Mouse (Mus musculus): ENCODE results near the gene Ccdc116. TPM values are rescaled to one million over a fixed set of nuclear protein-coding genes. Genes with fewer than 3 reads are reported as not detected.
A peak's percentile ranks its signal among the peaks of the same experiment; 100 is the strongest.

Ccdc116 gene
- 7.1 and 17.2 TPM in 2 replicates for polyA plus RNA-seq (2012; rRNA removed)

DNA sequence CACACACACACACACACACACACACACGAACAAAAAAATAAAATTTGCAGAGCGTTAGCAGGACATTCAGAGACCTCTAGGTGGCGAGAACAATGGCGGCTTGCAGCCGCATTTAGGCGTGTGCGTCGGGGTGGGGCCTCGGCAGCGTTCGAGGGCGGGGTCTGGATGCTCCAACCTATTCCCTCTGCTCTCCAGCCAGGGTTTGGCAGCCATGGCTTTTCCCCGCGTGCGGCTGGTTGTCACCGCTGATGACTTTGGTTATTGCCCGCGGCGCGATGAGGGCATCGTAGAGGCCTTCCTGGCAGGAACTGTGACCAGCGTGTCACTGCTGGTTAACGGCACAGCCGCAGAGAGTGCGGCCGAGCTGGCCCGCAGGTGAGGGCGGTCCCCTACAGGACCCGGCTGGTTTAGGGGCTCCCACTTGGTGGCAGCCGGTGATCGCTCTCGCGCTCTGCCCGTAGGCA lies at the start of gene Ccdc116:
Gene Ccdc116 (minus strand): TSS at position 458 of the 464 bp plus-strand sequence.
- peak within 1 kb of the TSS; percentile 77 for H3K4me3 ChIP-seq (ENCODE audit: low read depth, low read length)
- TF ChIP-seq CTCF (IDR thresholded peaks at IDR 0.05; ENCODE audit: extremely low read depth, insufficient read length, insufficient replicate concordance, low read depth, low read length), result peak; percentile 56; the same call in 1 of the 2 replicates
- TF ChIP-seq POLR2A (IDR thresholded peaks at IDR 0.05; ENCODE audit: low read depth, low read length), result no peak; the same call in 1 of the 2 replicates
- H3K27ac ChIP-seq (ENCODE audit: insufficient read depth, low read depth, low read length), result peak within 1 kb of the TSS; percentile 44
- no peaks in the 10 kb centered on the region for H3K36me3 ChIP-seq (ENCODE audit: control insufficient read depth, insufficient read depth, low read length)
- no peaks in the 10 kb centered on the region for H3K27me3 ChIP-seq (ENCODE audit: control insufficient read depth, insufficient read depth, low read length)
- peaks cover 23% of the 10 kb centered on the region for H3K4me1 ChIP-seq (ENCODE audit: control insufficient read depth, insufficient read depth, insufficient read length, low read length)
- under 1% methylated on average over 34 of the region's 34 CpGs for WGBS

DNA sequence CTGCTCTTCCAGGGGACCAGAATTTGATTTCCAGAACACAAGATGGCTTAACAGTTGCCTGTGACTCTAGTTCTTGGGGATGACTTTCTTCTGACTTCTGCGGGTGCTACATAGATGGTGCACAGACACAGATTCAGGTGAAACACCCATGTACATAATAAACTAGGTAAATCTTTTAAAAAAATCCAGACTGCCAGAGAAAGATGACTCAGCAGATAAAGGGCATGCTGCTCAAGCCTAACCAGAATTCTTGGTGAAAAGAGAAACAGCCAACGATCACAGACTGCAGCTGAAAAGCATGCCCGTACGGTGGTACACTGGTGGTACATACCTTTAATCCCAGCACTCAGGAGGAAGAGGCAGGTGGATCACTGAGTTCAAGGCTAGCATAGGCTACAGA lies 46.8 kb upstream of the Ccdc116 start:
- Histone ChIP-seq H3K36me3 (ENCODE audit: control insufficient read depth, insufficient read depth, low read length) (peaks cover 4% of the 10 kb centered on the region), H3K4me1 (ENCODE audit: control insufficient read depth, insufficient read depth, insufficient read length, low read length) (peaks cover 2% of the 10 kb centered on the region; the same call in 1 of the 2 replicates), H3K27me3 (ENCODE audit: control insufficient read depth, insufficient read depth, low read length) (no peaks in the 10 kb centered on the region), H3K4me3 (ENCODE audit: low read depth, low read length) (no peak overlapping the region), H3K27ac (ENCODE audit: insufficient read depth, low read depth, low read length) (no peak overlapping the region)
- 80% methylated on average over 4 of the region's 4 CpGs for WGBS
- TF ChIP-seq CTCF (IDR thresholded peaks at IDR 0.05; ENCODE audit: extremely low read depth, insufficient read length, insufficient replicate concordance, low read depth, low read length) (no peak), POLR2A (IDR thresholded peaks at IDR 0.05; ENCODE audit: low read depth, low read length) (no peak)

GRCm38 (mm10) chr16:17185475-17185874 lies 38.4 kb upstream of the Ccdc116 start:
- peaks cover 3% of the 10 kb centered on the region for H3K36me3 ChIP-seq (ENCODE audit: control insufficient read depth, insufficient read depth, low read length)
- no peak overlapping the region for H3K27ac ChIP-seq (ENCODE audit: insufficient read depth, low read depth, low read length)
- no peak overlapping the region for H3K4me3 ChIP-seq (ENCODE audit: low read depth, low read length)
- H3K27me3 ChIP-seq (ENCODE audit: control insufficient read depth, insufficient read depth, low read length), result no peaks in the 10 kb centered on the region
- peaks cover 7% of the 10 kb centered on the region; the same call in 1 of the 2 replicates for H3K4me1 ChIP-seq (ENCODE audit: control insufficient read depth, insufficient read depth, insufficient read length, low read length)
- TF ChIP-seq CTCF (IDR thresholded peaks at IDR 0.05; ENCODE audit: extremely low read depth, insufficient read length, insufficient replicate concordance, low read depth, low read length), result no peak
- no peak for TF ChIP-seq POLR2A (IDR thresholded peaks at IDR 0.05; ENCODE audit: low read depth, low read length)

- Histone ChIP-seq H3K27ac (ENCODE audit: insufficient read depth, low read depth, low read length) (no peak overlapping the region), H3K36me3 (ENCODE audit: control insufficient read depth, insufficient read depth, low read length) (peaks cover 3% of the 10 kb centered on the region), H3K4me1 (ENCODE audit: control insufficient read depth, insufficient read depth, insufficient read length, low read length) (peaks cover 7% of the 10 kb centered on the region; the same call in 1 of the 2 replicates), H3K27me3 (ENCODE audit: control insufficient read depth, insufficient read depth, low read length) (no peaks in the 10 kb centered on the region), H3K4me3 (ENCODE audit: low read depth, low read length) (no peak overlapping the region)
- 69% methylated on average over 3 of the region's 3 CpGs for WGBS
- TF ChIP-seq CTCF (IDR thresholded peaks at IDR 0.05; ENCODE audit: extremely low read depth, insufficient read length, insufficient replicate concordance, low read depth, low read length) (no peak), POLR2A (IDR thresholded peaks at IDR 0.05; ENCODE audit: low read depth, low read length) (no peak)
Measured at GRCm38 (mm10) chr16:17183003-17183402, 36.0 kb upstream of the Ccdc116 start.

- Histone ChIP-seq H3K36me3 (ENCODE audit: control insufficient read depth, insufficient read depth, low read length) (peaks cover 3% of the 10 kb centered on the region), H3K4me1 (ENCODE audit: control insufficient read depth, insufficient read depth, insufficient read length, low read length) (peaks cover 9% of the 10 kb centered on the region; the same call in 1 of the 2 replicates), H3K27me3 (ENCODE audit: control insufficient read depth, insufficient read depth, low read length) (no peaks in the 10 kb centered on the region), H3K4me3 (ENCODE audit: low read depth, low read length) (no peak overlapping the region), H3K27ac (ENCODE audit: insufficient read depth, low read depth, low read length) (0 out of 2 replicates have a peak overlapping the region, but pooled peaks have one; percentile 11)
- TF ChIP-seq CTCF (IDR thresholded peaks at IDR 0.05; ENCODE audit: extremely low read depth, insufficient read length, insufficient replicate concordance, low read depth, low read length), result no peak
- no peak for TF ChIP-seq POLR2A (IDR thresholded peaks at IDR 0.05; ENCODE audit: low read depth, low read length)
- WGBS, result 74% methylated on average over 2 of the region's 2 CpGs
Measured at GRCm38 (mm10) chr16:17182136-17182535, 35.1 kb upstream of the Ccdc116 start.

GRCm38 (mm10) chr16:17181382-17181781 lies 34.4 kb upstream of the Ccdc116 start:
- Histone ChIP-seq H3K27ac (ENCODE audit: insufficient read depth, low read depth, low read length) (0 out of 2 replicates have a peak overlapping the region, but pooled peaks have one; percentile 11), H3K4me1 (ENCODE audit: control insufficient read depth, insufficient read depth, insufficient read length, low read length) (peaks cover 14% of the 10 kb centered on the region; the same call in 1 of the 2 replicates), H3K27me3 (ENCODE audit: control insufficient read depth, insufficient read depth, low read length) (no peaks in the 10 kb centered on the region), H3K36me3 (ENCODE audit: control insufficient read depth, insufficient read depth, low read length) (no peaks in the 10 kb centered on the region; the same call in 1 of the 2 replicates), H3K4me3 (ENCODE audit: low read depth, low read length) (no peak overlapping the region)
- TF ChIP-seq POLR2A (IDR thresholded peaks at IDR 0.05; ENCODE audit: low read depth, low read length) (no peak), CTCF (IDR thresholded peaks at IDR 0.05; ENCODE audit: extremely low read depth, insufficient read length, insufficient replicate concordance, low read depth, low read length) (no peak)
- WGBS, result 59% methylated on average over 4 of the region's 4 CpGs

- H3K4me1 ChIP-seq (ENCODE audit: control insufficient read depth, insufficient read depth, insufficient read length, low read length), result peaks cover 19% of the 10 kb centered on the region; the same call in 1 of the 2 replicates
- H3K4me3 ChIP-seq (ENCODE audit: low read depth, low read length), result no peak overlapping the region
- no peaks in the 10 kb centered on the region for H3K27me3 ChIP-seq (ENCODE audit: control insufficient read depth, insufficient read depth, low read length)
- H3K36me3 ChIP-seq (ENCODE audit: control insufficient read depth, insufficient read depth, low read length), result peaks cover 3% of the 10 kb centered on the region; the same call in 1 of the 2 replicates
- WGBS, result 88% methylated on average over 3 of the region's 3 CpGs
- no peak overlapping the region for H3K27ac ChIP-seq (ENCODE audit: insufficient read depth, low read depth, low read length)
- TF ChIP-seq POLR2A (IDR thresholded peaks at IDR 0.05; ENCODE audit: low read depth, low read length), result no peak
- TF ChIP-seq CTCF (IDR thresholded peaks at IDR 0.05; ENCODE audit: extremely low read depth, insufficient read length, insufficient replicate concordance, low read depth, low read length), result no peak
Measured at GRCm38 (mm10) chr16:17179706-17180105, 32.7 kb upstream of the Ccdc116 start.
